Mouse (Mus musculus): Measurements from ENCODE around the gene Elavl1.
"Not testable (repeated sequence)": the region's sequence is repeated elsewhere in the genome, so short reads cannot be mapped to it uniquely, and the experiment has no call there.

Elavl1 gene

DNA sequence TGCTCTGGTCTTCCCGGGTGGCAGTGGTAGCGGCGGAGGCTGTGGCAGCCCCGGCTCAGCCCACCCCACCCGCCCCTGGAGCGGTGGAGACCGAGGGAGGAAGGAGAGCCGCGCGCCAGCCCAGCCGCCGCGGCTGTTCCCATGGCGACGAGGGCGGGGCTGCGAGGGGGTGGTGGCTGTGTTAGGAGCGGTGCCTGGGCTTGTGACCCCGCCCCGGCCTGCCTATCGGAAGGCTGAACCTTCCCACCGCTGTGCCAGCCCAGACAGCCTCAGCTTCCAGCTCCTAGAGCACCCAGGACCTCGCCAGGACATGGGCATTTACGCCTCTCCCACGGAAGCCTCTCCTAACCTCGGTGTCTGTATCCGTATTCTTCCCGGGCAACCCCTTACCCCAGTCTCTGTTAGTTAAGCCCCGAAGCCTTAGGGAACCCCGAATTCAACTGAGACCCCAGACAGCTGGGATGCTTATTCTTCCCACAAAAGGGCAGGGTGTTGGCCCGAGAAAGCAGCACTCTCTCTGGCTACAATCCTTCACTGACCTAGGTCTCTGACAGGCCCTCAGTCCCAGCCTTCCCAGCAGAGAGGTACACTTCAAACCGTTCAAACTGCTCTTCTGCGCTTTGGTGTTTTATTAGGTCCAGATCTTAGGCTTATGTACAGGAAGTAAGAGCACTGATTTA, 65.9 kb downstream of the Elavl1 start, which contains the start of gene Ctxn1:
Gene Ctxn1, minus strand, starts transcription at position 150 of the 680 bp plus-strand sequence.
- CTCF ChIA-PET: interaction anchor here (0.5 to 0.9 kb wide), 2 partner anchors 25 to 595 kb away, joined by 3 to 4 read pairs; no protein-coding TSS in a partner anchor

DNA sequence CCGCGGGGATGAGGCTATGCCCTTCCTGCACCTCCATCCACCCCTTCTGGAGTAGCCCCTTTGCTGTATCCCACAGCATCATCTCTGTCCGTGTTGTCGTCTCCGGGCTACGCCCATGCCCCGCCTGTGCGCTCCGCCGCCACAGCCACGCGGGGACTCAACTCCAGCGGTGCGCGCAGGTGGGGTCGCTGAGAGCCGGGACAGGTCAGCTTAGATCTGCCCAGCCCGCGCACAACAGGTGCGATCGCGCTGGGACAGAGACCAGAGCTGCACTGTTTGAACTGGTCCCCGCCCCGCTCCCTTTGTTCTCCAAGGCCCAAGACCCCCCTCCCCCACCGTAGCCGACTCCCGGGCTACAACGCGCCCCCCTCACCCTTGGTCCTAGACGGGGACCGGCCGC, 66.5 kb downstream of the Elavl1 start:
- CTCF ChIA-PET: interaction anchor here (0.5 to 0.9 kb wide), 2 partner anchors 26 to 594 kb away, joined by 3 to 4 read pairs; no protein-coding TSS in a partner anchor

DNA sequence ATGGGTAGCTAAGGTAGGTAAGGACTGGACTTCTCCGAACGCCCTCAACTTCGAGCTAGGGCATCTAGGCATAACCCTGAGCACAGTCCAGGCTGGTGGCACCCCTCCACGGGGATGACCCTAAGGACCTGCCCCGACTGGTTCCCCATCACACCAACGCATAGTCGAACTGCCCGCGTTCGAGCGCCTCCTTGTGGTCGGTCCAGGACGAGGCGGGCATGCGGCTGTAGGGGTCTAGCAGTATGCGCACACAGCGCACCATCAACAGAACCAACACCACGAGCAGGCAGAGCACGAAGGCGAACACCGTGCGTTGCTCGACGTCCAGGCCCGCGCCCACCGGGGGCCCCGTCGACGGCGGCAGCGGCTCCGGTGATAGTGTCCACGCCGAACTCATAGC, 67.0 kb downstream of the Elavl1 start:
- CTCF ChIA-PET: interaction anchor here (0.5 to 0.9 kb wide), 2 partner anchors 26 to 594 kb away, joined by 3 to 4 read pairs; no protein-coding TSS in a partner anchor

DNA sequence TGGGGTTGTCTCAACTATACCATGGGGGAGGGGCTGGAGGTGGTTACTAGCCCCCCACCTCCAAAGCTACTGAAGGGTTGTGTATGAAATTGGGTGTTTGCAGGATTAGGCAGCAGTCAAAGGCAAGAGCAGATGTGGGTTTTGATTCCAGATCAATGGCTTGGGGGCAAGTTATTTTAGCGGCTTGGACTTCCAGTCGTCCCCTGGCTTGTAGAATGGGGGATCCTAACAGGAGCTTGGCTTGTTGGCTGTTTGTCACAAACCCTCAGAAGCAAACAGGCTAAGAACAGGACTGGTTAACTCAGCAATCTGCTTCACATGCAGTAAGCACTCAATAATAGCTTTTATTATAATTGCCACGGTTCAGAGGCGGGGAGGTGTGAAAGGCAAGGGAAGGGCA, 67.9 kb downstream of the Elavl1 start:
- CTCF ChIA-PET: interaction anchor here (0.6 to 1.2 kb wide), 3 partner anchors 18 to 67 kb away, joined by 3 to 8 read pairs (median 5); partner anchors contain the start of genes Ccl25, Gm49320 and Map2k7

DNA sequence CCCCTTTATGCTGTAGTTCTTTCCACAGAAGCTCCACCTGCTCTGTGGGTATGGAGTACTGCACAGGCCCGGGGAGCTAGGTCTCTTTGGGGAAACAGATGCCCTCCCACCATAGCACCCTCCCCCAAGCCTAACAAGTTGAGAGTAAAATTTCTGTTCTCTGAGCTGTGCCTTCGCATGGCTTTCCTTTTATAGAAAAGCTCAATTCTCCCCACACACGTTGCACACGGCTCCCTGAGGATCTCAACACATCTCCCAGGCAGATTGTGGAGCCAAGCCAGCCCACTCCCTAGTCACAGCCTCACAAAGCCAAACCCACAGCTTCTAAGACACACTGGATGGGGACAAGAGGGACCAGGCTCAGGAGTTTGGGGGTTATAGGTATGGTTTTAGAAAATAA, 68.3 kb downstream of the Elavl1 start:
- CTCF ChIA-PET: interaction anchor here (0.6 to 1.2 kb wide), 3 partner anchors 18 to 68 kb away, joined by 3 to 8 read pairs (median 5); partner anchors contain the start of genes Ccl25, Gm49320 and Map2k7

DNA sequence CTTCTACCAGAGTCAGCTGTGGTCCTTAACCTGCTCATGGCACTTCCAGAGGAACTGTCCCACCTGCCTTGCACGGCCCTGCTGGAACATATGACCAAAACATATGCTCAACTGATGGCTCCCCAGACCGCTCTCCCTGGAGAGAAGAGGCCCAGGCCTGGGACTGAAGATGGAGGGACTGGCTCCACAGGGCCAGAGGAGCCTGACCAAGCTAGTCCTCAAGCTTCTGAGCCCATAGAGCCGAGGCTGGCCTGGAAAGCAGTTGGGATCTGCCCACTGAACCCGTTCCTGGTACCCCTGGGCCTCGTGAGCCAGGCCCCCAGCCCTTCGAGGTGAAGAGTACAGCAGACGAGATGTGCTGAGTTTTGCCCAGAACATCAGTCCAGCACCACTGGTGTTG, 69.7 kb downstream of the Elavl1 start:
- CTCF ChIA-PET: not testable (repeated sequence)

DNA sequence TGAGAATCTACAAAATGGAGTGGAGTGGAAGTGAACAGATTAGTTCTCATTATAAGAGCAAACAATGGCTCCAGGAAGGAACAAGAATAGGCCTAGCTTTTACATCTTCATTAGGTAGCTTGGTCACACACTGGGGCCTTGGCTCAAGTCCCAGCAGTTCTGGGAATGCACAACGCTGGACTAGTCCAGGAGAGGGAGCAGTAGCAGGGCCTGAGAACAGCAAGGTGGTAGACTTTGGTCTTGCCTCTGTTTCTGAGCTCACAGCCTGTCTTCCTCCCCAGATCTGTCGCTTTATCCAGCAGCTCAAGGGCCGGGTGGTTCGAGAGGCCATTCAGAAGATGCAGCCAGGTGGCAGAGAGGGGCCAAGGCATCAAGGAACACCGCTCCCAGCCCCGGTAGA, 71.2 kb downstream of the Elavl1 start:
- CTCF ChIA-PET: interaction anchor here (0.6 kb wide), 1 partner anchor 11 kb away, joined by 6 read pairs; no protein-coding TSS in a partner anchor

DNA sequence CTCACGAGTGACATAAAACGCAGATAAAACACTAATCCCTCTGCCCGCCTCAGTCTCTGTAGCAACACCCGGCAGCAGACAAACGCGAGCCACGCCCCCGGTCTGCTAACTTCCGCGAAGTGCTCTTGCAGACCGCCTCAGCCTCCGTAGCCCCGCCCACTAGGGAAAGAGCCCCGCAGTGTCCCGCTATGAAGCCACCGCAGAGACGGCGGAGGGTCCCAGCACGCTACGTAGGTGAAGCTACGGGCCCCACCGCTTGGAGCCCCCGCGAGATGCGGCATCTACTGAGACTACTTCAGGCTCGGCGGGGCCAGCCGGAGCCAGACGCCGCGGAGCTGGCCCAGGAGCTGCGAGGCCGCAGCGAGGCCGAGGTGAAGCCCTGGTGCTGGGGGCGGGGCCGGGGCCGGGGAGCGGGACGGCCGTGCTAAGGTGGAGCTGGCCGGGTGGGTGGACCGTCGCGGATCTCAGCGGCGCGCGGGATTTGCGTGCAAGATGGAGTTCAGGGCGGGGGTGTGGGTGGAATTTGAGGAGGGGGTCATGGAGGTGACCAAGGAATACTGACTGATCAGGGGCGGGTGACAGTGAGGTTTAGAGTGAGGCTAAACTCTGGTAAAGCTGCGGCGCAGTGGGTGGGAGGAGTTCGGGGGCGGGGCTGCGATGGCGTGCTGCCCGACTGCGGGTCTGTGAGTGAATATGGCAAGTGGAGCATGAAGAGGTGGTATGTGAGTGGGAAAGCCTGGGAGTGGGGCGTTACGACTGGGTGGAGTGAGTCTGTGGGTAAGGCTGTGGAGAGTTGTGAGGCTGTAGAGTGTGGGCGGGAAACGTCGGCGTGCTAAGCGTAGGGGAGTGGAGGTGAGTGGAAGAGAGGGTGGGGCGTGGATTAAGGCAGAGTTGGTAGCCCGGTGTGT, 72.0 kb downstream of the Elavl1 start, which contains the start of gene Snapc2:
Gene Snapc2, plus strand, starts transcription at position 147 of the 908 bp plus-strand sequence.
- CTCF ChIA-PET: interaction anchor here (0.6 to 1.1 kb wide), 2 partner anchors 12 to 344 kb away, joined by 3 to 6 read pairs; no protein-coding TSS in a partner anchor

DNA sequence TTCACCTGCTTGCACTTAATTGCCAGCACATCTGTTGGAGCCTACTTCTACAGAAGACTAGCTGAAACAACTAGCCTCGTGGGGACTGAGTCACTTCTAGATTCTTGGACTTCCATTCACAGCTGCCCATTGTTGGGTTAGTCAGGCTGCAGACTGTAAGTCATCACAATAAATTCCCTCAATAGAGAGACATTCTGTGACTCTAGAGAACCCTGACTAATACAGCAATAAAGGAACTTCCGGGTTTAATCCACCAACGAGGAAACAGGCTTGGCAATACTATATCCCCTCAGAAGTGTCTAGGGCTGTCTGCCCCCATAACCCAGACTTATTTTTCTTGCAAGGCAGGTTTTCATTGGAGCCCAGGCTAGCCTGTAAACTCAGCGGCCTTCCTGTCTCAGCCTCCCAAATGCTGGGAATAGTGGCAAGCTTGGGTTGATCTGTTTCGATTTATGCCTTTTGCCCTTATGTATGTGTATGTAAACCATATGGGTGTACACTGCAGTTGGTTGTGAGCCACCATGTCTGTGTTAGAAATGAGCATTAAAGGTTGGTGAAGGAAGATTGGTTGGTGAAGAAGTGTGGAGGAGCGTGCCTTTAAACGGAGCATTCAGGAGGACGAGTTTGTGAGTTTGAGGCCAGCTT, 73.0 kb downstream of the Elavl1 start:
- CTCF ChIA-PET: interaction anchor here (1.1 kb wide), 1 partner anchor 345 kb away, joined by 3 read pairs; no protein-coding TSS in a partner anchor

DNA sequence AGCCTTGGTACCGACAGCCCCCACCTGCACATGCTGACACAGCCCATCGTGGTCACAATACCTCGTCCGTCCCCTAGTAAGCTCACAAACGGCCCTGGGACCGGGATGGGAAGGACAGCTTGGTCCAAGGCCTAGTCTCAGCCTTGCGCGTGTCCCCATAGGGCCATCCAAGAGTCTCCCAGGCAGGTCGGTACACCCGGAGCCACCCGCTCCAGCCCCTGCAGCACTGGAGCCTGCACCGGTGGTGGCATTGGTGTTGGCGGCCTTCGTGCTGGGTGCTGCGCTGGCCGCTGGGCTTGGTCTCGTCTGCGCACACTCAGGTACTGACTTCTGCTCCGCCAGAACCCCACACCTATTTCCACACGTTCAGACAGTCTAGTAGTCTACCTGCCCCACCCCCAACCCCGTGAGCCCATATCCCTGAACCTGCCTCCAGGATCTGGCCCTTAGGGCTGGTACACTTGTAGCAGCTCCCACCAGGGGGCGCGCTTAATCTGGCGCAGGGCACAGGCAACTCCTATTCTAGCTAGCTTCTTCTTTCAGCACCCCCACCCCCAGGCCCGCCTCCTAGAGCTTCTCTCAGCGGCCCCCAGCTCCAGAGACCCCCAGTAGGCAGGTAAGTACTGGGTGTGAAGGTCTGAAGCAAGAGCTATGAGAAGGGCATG, 74.8 kb downstream of the Elavl1 start:
- CTCF ChIA-PET: interaction anchor here (0.6 to 1.0 kb wide), 2 partner anchors 11 to 40 kb away, joined by 4 to 8 read pairs; partner anchors contain the start of genes Gm49320 and Map2k7

DNA sequence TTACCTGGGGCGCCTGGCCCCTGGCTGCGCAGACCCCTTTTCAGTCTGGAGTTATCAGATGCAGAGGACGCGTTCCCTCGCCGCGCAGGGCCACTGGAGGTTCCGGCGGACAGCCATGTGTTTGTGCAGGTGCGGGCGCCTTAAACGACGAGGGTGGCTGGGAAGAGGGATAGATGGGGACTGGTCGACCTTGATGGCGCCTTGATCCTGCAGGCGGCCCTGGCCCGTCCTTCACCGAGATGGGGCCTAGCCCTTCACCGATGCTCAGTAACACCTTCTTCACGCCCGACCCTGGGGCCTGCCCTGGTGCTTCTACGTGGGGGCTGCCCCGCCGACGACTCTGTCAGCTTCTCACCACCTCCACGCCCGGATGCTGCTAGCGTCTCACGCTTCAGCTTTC, 76.0 kb downstream of the Elavl1 start:
- CTCF ChIA-PET: no interaction called here

DNA sequence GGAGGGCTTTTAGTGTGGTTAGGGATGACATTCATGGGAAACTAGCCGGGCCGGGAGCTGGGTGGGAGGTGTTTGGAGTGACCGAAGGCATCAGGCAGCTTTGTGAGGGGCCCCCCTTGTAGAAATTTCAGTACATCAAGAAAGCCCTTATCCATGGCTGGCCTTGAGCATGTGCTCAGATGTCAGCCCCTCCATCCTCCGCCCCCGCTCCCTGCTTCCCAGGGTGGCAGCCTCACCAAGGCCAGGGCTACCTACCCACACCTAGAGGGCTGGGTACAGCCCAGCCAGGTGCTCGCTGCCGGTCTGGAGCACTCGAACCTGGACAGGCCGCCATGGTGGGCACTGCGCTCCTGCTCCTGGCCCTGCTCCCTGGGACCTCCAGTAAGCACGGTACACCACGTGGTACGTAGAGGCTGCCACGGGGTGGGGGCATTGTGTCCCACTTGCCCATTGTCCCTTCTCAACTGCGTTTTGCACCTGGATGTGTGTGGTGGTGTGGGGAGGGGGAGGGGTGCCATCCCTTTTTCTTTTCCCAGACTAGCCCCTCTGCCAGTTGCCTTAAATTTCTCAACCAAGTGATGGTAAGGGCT, 77.2 kb downstream of the Elavl1 start, which contains the start of gene Tgfbr3l:
Gene Tgfbr3l, plus strand, starts transcription at position 264 of the 590 bp plus-strand sequence.
- CTCF ChIA-PET: no interaction called here

DNA sequence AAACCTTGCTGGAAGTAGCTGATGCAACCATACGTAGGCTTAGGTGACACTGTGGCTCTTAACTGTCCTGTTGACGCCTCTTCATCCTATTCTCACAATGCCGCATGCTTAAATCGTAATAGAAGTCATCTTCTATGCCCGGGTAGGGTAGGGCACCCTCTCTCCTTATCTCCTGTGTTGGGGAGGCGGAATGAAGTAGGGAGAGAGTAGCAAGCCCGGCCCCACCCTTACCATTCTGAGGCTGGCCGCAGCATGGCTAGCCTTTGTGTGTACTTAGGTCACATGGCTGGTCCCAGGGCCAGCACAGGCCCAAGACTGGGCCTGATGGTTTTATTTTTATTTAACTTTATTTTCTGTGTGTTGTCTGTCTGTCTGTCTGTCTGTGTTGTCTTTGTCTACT, 78.0 kb downstream of the Elavl1 start:
- CTCF ChIA-PET: no interaction called here

DNA sequence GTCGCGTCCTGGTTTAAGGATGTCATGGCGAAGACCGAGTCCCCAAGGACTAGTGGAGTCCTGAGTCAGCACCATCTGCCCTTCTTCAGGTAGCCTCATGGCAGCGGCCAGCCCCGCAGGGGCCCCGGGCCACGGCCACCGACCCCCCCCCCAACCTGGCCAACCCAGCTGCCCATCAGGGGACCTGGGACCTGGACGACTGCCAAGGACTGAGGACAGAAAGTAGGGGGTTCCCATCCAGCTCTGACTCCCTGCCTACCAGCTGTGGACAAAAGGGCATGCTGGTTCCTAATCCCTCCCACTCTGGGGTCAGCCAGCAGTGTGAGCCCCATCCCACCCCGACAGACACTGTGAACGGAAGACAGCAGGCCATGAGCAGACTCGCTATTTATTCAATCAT, 79.5 kb downstream of the Elavl1 start:
- CTCF ChIA-PET: interaction anchor here (0.6 kb wide), 1 partner anchor 165 kb away, joined by 3 read pairs; no protein-coding TSS in a partner anchor

DNA sequence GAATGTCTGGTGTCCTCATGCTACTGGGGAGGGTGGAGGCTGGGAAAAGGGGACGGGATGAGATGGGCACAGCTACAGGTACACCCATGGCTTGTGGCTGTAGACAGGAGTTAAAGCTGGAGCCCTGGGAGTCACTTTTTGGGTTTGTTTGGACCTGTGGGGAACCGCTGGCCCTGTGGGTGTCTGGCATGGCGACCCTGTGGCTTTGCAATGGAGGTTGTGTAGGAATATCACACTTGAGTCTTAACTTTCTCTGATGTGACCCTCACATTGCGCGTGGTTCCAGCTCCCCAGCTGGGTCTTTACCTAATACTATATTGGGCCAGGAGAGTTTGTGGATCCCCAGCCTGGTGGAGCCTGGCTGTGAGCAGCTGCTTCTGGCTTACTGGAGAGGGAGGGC, 80.2 kb downstream of the Elavl1 start:
- CTCF ChIA-PET: interaction anchor here (0.6 kb wide), 1 partner anchor 166 kb away, joined by 3 read pairs; no protein-coding TSS in a partner anchor

DNA sequence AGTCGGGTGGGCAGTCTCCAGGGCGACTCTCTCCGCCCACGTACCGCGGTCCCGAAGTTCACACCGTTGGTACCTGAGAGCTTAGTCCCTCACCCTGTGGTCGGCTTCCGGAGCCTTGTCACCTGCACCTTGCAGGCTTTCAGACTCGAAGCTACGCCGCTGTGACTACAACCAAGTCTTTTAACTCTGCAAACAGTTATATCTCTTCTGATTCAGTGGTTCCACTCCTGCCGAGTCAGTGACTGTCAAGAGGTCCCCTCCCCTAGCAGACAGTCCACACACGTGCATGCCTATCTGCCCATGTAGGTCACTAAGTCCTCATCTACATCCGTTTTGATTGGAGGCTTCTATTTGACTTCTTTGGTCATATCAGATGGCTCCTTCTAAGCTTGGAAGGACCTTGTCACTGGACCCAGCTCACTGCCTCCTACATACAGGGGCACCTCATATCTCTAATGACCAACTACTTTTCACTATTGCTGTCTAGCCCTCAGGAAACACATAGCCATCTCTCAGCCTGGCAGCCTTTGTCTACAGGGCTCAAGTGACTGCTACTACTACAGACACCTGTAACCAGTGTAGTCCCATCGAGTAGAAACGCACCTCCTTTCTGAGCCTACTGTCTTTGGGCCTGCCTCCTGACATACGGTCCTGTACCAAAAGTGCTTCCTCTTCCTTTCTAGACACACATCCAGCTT, 85.9 kb downstream of the Elavl1 start:
- CTCF ChIA-PET: interaction anchor here (1.3 to 1.4 kb wide), 2 partner anchors 11 to 18 kb away, joined by 4 to 5 read pairs; no protein-coding TSS in a partner anchor

DNA sequence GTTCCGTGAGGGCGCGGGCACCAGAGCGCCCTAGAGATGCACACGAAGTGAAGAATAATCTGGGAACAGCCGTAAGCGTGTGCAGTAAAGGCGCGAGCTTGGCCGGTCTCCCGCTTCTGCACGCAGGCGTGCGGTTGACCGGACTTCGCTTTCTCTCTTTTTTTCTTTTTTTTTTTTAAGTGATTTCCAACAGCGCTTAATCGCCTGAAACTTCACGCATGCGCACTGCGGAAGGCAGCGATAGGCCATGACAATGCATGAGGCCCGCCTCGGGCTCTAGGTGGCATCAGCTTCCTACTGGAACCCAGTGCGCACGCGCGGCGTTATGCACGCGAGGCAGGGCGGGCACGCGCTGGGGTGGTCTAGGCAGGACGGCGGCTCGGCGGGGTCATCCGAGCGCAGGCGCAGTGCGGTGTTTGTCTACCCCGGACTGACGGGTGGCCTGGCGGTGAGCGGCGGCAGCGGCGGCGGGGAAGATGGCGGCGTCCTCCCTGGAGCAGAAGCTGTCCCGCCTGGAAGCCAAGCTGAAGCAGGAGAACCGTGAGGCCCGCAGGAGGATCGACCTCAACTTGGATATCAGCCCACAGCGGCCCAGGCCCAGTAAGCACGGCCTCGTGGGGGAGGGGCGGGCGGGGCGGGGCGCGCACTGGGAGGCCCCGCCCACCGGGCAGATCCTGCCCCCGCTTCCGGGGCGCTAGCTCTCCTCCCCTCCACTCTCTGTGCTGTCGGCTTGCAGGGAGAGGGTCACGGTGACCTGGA, 86.6 kb downstream of the Elavl1 start, which contains the start of the genes Map2k7 and Gm49320:
Gene Map2k7, plus strand, starts transcription at position 307 of the 759 bp plus-strand sequence.
Gene Gm49320, plus strand, starts transcription at position 432 of the 759 bp plus-strand sequence.
- CTCF ChIA-PET: interaction anchor here (1.3 to 1.4 kb wide), 2 partner anchors 12 to 18 kb away, joined by 4 to 5 read pairs; no protein-coding TSS in a partner anchor

DNA sequence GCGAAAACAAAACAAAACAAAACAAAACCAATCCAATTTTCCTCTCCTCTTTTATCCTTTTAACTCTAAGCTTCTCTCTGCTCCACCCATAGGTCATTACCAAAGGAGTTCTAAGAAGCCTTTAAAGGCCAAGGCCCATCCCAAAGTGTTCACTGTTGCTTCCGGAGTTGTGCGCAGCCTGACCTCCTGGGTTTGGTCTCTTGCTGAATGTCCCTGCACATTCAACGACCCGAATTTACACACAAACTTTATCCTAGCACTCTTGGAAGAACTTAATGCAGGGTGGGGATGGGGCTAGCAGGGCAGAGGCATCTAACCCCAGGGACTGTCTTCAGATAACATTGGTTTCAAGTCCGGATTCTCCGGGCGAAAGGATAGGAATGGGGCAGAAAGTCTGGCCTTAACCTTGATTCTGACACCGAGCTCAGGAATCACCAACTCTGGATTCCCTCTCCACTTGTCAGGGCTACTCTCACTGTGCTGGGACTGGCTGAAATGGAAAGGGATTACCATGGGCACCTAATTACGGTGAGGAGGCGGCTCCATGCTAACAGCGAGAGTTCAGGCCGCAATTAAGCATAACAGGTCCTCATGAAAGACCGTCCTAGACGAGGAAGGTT, 87.3 kb downstream of the Elavl1 start:
- CTCF ChIA-PET: no interaction called here
